ENCODE assay signal across 35 mouse cellular contexts in the genomic region with DNA sequence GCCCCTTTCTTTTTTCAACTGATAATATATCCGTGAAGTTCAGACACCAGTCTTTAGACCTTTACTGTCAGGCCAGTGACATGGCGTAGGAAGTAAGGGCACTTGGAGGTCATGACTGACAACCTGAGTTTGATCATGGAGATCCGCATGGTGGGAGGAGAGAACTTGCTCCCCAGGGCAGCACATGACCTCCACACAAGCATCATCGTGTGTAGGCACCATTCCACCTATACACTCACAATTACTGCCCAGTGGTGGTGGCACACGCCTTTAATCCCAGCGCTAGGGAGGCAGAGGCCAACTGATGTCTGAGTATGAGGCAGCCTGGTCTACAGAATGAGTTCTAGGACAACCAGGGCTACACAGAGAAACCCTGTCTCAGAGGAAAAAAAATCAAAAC.
"Had no signal": no experiment of that assay in that cellular context is flagged by ENCODE, and none has a peak within 500 bp of the region (broad histone marks: within the 10 kb centered on the region; RNA-seq: fewer than 3 reads in every experiment).

No protein-coding gene starts in this region.

- H3K4me2 ChIP-seq: heart, embryonic 11.5 days; heart, embryonic 13.5 days; heart, embryonic 15.5 days; hindbrain, embryonic 12.5 days; hindbrain, embryonic 13.5 days; hindbrain, embryonic 14.5 days; hindbrain, embryonic 15.5 days; intestine, embryonic 15.5 days; kidney, embryonic 15.5 days had no signal

- H3K27ac ChIP-seq: heart, embryonic 10.5 days; heart, embryonic 13.5 days; heart, embryonic 15.5 days; hindbrain, embryonic 10.5 days; hindbrain, embryonic 12.5 days; hindbrain, embryonic 13.5 days; hindbrain, embryonic 14.5 days; hindbrain, embryonic 15.5 days; hindbrain, postnatal 0 days; intestine, embryonic 15.5 days; kidney, embryonic 15.5 days; kidney, postnatal 0 days; layer of hippocampus, adult 2 months; left cerebral cortex, adult 2 months had no signal

- H3K27me3 ChIP-seq: heart, embryonic 13.5 days; heart, embryonic 15.5 days; hindbrain, embryonic 12.5 days; hindbrain, embryonic 13.5 days; hindbrain, embryonic 15.5 days; intestine, embryonic 15.5 days; kidney, embryonic 15.5 days had no signal

- H3K4me3 ChIP-seq: heart, embryonic 10.5 days; heart, embryonic 13.5 days; heart, embryonic 15.5 days; hindbrain, embryonic 10.5 days; hindbrain, embryonic 12.5 days; hindbrain, embryonic 13.5 days; hindbrain, embryonic 15.5 days; intestine, embryonic 15.5 days; kidney, embryonic 15.5 days; layer of hippocampus, adult 2 months; left cerebral cortex, adult 2 months had no signal

- H3K9ac ChIP-seq: heart, embryonic 13.5 days; heart, embryonic 15.5 days; hindbrain, embryonic 12.5 days; hindbrain, embryonic 13.5 days; hindbrain, embryonic 14.5 days; hindbrain, embryonic 15.5 days; intestine, embryonic 15.5 days; kidney, embryonic 15.5 days had no signal

- ATAC-seq: hindbrain, embryonic 16.5 days; hindbrain, postnatal 0 days; inflammation-experienced regulatory T-cells, adult 6 months; intestine, embryonic 15.5 days; intestine, embryonic 16.5 days; intestine, postnatal 0 days had no signal

- DNase-seq: heart, postnatal 10 days; heart, postnatal 14 days; heart, postnatal 36 days; heart, postnatal 4 days; kidney, adult 11 months; kidney, adult 18-20 months; kidney, adult 2 months; kidney, adult 8-10 months; kidney, adult 9 months; kidney, postnatal 10 days; kidney, postnatal 14 days; kidney, postnatal 25 days; kidney, postnatal 36 days; kidney, postnatal 4 days; layer of hippocampus, adult 9-11 months; layer of hippocampus, postnatal 36 days had no signal

- H3K9me3 ChIP-seq: heart, embryonic 10.5 days; heart, embryonic 13.5 days; heart, embryonic 15.5 days; hindbrain, embryonic 10.5 days; hindbrain, embryonic 12.5 days; hindbrain, embryonic 13.5 days; hindbrain, embryonic 15.5 days; intestine, embryonic 15.5 days; kidney, embryonic 15.5 days had no signal
